Mouse (Mus musculus): ENCODE results near the gene Hoxd10.

Gene Hoxd10

GRCm38 (mm10) chr2:74691022-74691951 lies at the start of gene Hoxd10:
Hoxd10 (plus strand) TSS chr2:74691924.
- DNase-seq (ENCODE audit: low read depth, low spot score) = peak; percentile 92

DNA sequence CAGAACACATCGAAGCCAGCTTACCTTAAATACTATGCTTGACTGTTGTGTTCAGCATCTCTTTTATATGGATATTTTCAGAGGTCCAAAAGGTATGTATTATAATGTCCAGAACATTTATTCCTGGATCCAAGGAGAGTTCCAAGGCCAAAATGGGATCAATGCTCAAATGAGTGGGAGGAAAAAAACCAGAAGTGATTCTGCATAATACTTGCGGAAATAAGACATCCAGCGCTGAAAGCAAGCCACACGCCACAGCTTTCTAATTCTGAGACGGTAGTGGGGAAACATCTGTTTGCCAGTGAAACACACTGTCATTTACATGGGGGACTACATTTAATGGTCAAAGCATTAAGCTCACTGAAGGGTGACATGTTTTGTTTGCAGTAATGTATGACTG lies 49.3 kb upstream of the Hoxd10 start:
- DNase-seq (ENCODE audit: low read depth, low spot score) = no peak

- DNase-seq (ENCODE audit: low read depth, low spot score) = no peak
Observed at GRCm38 (mm10) chr2:74645631-74646030, 46.1 kb upstream of the Hoxd10 start.

DNA sequence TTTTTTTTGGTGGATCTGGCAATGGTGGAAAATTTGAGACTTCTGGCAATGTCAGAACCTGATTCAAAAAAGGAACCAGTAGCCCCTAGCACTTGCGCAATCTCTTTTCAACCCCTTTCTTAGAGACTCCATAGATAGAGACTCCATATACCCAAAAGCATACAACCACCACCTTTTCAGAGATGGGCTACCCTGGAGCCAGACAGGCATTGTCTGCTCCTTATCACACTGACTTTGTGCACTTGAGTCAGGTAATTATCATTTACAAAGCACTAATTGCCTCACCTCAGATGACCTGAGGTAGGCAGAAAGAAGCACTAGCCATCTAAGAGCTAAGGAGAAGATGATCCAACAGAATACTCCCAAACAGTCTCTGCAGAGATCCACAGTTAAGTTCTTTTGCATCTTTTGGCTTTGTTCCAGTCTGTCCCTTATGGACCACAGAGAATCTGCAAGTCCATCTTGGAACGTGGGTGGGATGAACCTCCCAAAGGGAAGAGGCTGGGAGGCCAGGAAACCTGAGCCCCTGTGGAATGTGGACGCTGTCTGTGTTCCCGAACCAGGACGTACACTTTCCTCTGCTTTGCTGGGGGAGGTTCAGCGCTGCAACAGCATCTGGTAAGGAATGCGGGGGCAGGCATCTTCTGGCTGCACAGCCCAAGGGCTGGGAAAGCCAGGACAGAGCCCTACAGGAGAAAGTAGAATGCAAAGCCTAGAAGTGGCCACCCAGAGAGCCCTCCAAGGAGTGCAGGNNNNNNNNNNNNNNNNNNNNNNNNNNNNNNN lies 44.5 kb upstream of the Hoxd10 start:
- no peak for DNase-seq (ENCODE audit: low read depth, low spot score)

- DNase-seq (ENCODE audit: low read depth, low spot score) = no peak
Observed at GRCm38 (mm10) chr2:74652996-74653340, 38.8 kb upstream of the Hoxd10 start.

GRCm38 (mm10) chr2:74653781-74654535 lies 37.8 kb upstream of the Hoxd10 start:
- DNase-seq (ENCODE audit: low read depth, low spot score) = no peak

DNA sequence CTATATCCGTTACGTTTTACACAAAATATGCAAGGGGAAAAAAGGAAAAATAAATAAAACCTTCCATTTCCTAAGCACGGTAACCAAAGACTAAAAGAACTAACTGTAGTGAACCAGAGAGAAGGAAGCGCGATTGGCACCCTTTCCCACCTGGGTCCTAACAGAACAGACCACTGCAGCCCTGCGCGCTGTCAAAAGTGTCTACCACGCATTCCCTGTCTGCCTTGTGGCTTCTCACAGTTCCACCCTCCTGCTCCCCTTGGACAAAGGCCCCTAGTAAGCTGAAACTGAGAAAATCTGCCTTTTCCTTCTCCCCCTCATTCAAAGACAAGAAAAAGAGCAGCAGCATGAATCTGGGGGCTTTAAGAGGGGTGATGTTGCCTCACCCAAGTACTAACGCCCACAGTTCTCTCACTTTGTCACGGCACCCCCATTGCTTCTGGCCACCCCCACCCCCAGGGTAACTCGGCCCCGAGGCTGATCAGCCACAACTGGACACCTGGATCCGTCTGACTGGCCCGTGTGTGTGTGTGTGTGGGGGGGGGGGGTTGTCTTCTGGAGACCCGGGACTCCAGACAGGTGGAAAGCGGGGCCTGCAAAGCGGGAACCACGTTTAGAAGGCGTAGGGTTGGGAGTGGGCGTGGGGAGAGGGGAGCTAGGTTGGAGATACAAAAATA lies 36.8 kb upstream of the Hoxd10 start:
- peak; percentile 36 for DNase-seq (ENCODE audit: low read depth, low spot score)

DNA sequence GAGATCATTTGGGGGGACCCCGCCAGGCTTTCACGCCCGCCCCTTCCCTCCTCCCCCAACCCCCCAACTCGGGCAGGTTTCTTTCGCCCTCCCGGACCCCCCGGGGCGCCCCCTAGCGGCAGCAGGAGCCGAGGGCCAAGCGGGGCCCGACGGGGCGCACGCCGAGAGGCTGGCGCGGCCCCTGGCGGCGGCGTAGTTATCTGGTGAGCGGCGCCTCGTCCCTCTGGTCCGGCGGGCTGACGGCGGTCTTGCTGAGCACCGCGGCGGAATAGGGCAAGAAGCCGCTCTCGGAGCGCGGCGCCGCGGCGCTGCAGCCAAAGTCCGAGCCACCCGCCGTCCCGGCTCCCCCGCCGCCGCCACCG lies 36.3 kb upstream of the Hoxd10 start:
- peak; percentile 49 for DNase-seq (ENCODE audit: low read depth, low spot score)

- DNase-seq (ENCODE audit: low read depth, low spot score) = peak; percentile 50
Observed at GRCm38 (mm10) chr2:74655821-74656631, 35.7 kb upstream of the Hoxd10 start.

- DNase-seq (ENCODE audit: low read depth, low spot score) = no peak
Observed at GRCm38 (mm10) chr2:74656632-74657021, 35.1 kb upstream of the Hoxd10 start.

DNA sequence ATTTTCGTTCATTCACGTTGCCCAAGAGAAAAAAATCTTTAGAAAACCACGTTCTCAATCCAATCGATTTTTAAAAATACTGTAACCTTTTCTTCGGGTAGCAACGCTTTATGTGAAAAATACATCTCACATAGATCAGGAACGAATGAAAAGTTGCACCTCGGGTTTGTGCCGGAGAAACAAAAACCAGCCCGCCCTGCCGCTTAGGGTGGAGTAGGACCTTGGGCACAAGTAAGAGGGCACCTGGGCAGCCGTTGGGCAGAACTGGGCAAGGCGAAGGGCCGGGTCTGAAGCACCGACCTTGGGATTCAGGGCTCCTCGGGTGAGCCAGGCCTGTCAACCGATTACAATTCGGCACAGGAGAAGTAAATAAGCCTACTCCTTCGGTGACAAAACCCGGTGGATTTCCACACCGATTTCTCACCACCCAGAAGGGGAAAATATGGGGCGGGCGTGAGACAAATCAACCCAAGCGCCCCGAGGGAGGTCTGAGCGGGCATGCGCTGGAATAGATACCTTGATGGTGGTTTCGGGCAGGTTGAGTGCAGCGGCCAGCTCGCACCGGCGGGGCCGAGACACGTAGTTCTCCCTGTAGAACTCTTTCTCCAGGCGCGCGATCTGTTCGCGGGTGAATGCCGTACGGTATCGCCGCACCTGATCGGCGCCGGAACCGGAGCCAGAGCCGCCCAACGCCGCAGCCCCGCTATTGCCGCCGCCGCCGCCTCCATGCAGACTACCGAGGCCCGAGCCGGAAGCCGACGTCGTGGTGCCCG lies 34.3 kb upstream of the Hoxd10 start:
- peak; percentile 54 for DNase-seq (ENCODE audit: low read depth, low spot score)

DNA sequence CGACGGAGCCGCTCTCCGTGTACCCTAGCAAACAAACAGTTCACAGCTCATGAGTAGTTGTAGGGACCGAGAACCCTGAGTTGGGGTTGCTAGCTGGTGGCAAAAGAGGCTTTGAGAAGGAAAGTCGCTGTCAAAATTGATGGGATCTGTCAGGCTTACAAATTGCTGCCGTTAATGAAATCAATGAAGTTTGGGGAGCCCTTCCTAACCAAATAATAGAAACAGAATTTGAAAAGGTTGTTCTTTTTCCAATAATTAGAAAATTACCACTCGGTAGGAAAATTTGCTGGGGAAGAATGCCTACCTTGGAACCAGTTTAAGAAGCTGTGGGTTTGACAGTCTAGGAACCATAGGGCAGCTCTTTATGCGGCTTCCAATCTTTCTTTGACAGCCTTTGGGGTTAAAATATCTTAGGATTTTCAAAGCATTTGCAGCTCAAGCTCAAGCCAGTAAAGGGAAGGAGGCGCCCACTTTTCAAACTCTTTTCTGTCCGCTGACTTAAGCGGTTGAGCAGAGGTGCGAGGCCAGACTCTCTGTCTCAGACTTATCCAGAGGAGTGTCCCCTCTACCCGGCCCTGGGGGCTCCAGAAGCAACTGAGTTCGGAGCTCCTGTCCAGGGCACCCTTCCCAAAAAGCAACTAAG lies 33.6 kb upstream of the Hoxd10 start:
- peak; percentile 37 for DNase-seq (ENCODE audit: low read depth, low spot score)

DNA sequence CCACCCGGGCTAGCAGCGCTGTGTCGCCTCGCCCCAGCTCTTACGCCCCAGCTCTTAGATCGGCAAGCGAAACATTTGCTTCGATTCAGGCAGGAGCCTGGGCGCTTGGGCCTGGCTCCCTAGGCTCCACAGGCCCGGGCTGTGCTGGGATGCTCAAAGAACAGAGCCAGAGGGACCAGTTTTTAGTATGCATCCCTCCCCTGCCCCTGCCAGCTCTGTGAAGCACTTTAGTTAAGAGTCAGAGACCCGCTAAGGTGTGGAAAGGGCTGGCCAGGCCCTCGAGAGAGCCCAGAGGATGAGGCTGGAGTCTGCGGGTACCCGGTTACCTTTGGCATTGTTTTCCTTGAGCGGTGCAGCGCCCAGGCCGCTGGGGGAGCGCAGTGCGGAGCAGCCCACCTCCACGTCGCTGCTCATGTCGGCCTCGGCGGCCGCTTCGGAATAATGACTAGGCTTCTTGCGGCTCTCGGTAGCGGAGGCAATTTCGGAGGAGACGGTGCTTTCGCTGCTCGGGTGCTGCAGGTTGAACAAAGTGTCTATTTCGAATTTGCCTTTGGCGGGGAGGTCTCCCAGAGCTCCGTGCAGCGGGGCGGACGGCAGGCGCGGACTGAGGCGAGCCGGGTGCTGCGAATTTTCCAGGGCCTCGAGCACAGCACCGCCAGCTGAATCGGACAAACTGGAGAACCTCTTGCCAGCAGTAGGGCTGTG lies 32.9 kb upstream of the Hoxd10 start:
- DNase-seq (ENCODE audit: low read depth, low spot score) = peak; percentile 66

DNA sequence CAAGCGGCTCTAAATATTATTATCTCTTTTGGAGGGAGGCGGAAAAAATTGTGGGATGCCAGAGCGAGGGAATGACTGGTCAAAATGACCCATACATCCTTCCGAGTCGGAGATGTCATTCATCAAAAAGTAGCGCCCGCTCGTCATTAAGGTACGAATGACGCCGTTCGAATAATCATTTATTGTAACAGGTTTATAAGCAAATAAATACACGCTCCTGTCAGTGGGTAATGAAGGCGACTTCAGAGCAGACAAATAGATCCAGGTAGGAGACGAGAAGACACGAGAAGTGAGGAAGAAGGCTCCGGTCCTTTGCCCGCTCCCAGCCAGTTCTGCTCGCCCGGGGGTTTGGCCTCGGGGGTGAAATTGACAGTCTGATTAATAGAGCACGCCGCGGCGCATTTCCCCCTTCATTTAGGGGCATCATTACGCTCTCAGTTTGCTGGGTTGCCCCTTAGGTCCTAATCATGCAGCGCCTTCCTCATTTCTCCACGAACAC lies 32.2 kb upstream of the Hoxd10 start, which contains the start of gene Evx2:
Evx2 (minus strand) TSS at position 51 of the 499 bp plus-strand sequence.
- DNase-seq (ENCODE audit: low read depth, low spot score) = peak; percentile 29

DNA sequence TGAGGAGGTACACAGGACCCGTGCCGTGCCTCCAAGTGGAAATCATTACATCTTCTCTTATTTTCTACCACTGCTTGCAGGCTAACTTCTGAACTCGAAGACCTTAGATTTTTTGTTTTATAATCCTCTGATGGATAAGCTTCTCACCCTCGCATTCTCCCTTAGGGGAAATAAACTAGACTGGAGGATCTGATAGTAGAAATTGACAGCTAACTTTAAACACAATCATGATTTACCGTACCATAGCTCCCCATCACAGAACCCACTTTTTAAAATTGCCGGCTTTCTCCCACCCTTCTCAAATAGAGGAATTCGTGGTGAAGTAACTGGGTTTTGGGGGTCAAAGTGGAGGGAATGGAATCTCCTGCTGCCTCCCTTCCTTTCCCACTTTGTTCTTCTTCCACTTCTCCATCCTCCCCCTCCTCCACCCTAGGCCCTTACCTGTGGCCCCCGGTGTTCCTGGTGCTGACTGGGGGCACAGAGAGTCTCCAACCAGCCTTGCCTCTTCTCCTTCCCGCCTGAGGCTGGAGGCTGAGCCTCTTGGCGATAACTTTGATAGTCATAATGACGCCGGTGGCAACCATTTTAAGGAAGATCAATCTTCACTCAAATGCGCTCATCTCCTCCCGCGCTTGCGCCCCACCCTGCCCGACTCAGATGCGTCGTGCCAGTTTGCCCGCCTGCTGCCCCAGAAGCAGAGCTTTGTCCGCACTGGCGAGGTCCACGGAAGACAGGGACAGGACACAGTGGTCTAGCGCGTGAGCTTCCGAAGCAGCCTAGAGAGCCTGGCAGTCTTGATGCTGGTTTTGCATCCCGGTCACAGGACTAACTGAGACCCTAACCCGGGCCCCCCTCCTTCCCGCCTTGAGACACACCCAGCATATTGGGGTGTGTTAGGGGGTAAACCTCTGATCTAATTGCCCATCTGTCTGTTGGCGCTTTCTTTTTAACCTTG lies 31.0 kb upstream of the Hoxd10 start:
- DNase-seq (ENCODE audit: low read depth, low spot score) = no peak

DNA sequence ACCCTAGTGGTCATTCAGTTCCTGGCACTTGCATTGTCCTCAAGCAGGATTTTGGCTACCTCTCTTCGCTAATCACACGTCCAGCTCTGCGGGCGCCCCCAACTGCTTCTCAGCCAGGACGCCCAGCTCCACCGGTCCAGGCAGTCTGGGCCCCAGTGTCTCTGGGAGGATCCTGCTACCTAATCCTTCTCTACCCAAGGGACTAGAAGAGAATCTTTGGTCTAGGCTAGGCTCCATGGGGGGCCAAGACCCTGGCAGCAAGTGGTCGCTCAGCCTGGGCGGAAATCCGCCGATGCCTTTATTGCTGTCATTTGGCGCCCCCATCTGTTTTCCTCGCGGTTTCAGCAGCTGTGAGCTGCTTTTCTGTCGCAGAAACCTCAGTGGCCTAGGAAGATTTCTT lies 30.0 kb upstream of the Hoxd10 start:
- peak; percentile 46 for DNase-seq (ENCODE audit: low read depth, low spot score)

GRCm38 (mm10) chr2:74663291-74663925 lies 28.3 kb upstream of the Hoxd10 start:
- peak; percentile 47 for DNase-seq (ENCODE audit: low read depth, low spot score)

Data from R1 (cell line).